Mouse (Mus musculus) layer of hippocampus, adult 8-10 months (tissue): ENCODE data around the gene Tgfbr2. TPM values are rescaled to one million over a fixed set of nuclear protein-coding genes. Genes with fewer than 3 reads are reported as not detected.
"Not testable (repeated sequence)": the region's sequence is repeated elsewhere in the genome, so short reads cannot be mapped to it uniquely, and the experiment has no call there.

Experiments
- DNase-seq, 2 experiments: peaks; one replicate each; pipeline ENCODE4 v3.0.0; 2022; ENCODE audit warnings: low spot score in 2 of 2
- total RNA-seq, 4 experiments: library from RNA; stranded (reverse); gene quantifications; 2 replicates each; pipeline ENCODE4 v1.2.4; 2022

Tgfbr2 gene
- total RNA-seq, 4 experiments from 2014 or later: 12.2 to 46.7 (median 26.0) TPM

- DNase-seq: no peak
Observed at GRCm38 (mm10) chr9:116077419-116077818, 97.7 kb downstream of the Tgfbr2 start.

GRCm38 (mm10) chr9:116076946-116077345, 98.2 kb downstream of the Tgfbr2 start:
- no peak for DNase-seq

- DNase-seq: no peak
Observed at GRCm38 (mm10) chr9:116076163-116076562, 99.0 kb downstream of the Tgfbr2 start.

- DNase-seq: not testable (repeated sequence)
Observed at GRCm38 (mm10) chr9:116071561-116071960, 103.6 kb downstream of the Tgfbr2 start.

GRCm38 (mm10) chr9:116064774-116065173, 110.4 kb downstream of the Tgfbr2 start:
- no peak for DNase-seq

- DNase-seq: no peak
Observed at GRCm38 (mm10) chr9:116060691-116061090, 114.5 kb downstream of the Tgfbr2 start.

- no peak for DNase-seq
Observed at GRCm38 (mm10) chr9:116059156-116059555, 116.0 kb downstream of the Tgfbr2 start.

- DNase-seq: no peak
Observed at GRCm38 (mm10) chr9:116058475-116058874, 116.7 kb downstream of the Tgfbr2 start.

- DNase-seq: no peak
Observed at GRCm38 (mm10) chr9:116053976-116054375, 121.2 kb downstream of the Tgfbr2 start.

- no peak for DNase-seq
Observed at GRCm38 (mm10) chr9:116049985-116050384, 125.2 kb downstream of the Tgfbr2 start.

GRCm38 (mm10) chr9:116041787-116042186, 133.4 kb downstream of the Tgfbr2 start:
- DNase-seq: peak; percentile 73 to 93

- DNase-seq: no peak
Observed at GRCm38 (mm10) chr9:116041369-116041768, 133.8 kb downstream of the Tgfbr2 start.

- not testable (repeated sequence) for DNase-seq
Observed at GRCm38 (mm10) chr9:116040852-116041251, 134.3 kb downstream of the Tgfbr2 start.

- DNase-seq: no peak
Observed at GRCm38 (mm10) chr9:116039981-116040380, 135.2 kb downstream of the Tgfbr2 start.

- no peak for DNase-seq
Observed at GRCm38 (mm10) chr9:116038275-116038674, 136.9 kb downstream of the Tgfbr2 start.
